Mouse (Mus musculus): Measurements from ENCODE around the gene Olfr898.

The Olfr898 gene

GRCm38 (mm10) chr9:38348111-38348510 is at the start of gene Olfr898:
Olfr898 (plus strand) TSS chr9:38348411.
- DNase-seq (ENCODE audit: low spot score), result no peak

- DNase-seq (ENCODE audit: low spot score), result no peak
Observed at GRCm38 (mm10) chr9:38328760-38329159, 19.5 kb upstream of the Olfr898 start, which contains the start of gene Olfr25. Olfr25 (plus strand) TSS chr9:38329060.

- no peak for DNase-seq (ENCODE audit: low spot score)
Observed at GRCm38 (mm10) chr9:38366596-38366995, 18.4 kb downstream of the Olfr898 start, which contains the start of gene Olfr250. Olfr250 (plus strand) TSS chr9:38366896.

GRCm38 (mm10) chr9:38376786-38377185 is 28.6 kb downstream of the Olfr898 start, which contains the start of gene Olfr251:
Olfr251 (plus strand) TSS chr9:38377086.
- no peak for DNase-seq (ENCODE audit: low spot score)

GRCm38 (mm10) chr9:38401398-38401797 is 53.2 kb downstream of the Olfr898 start, which contains the start of gene Olfr147:
Olfr147 (plus strand) TSS chr9:38401698.
- no peak for DNase-seq (ENCODE audit: low spot score)
